Mouse (Mus musculus): ENCODE data around the gene Ppp6r2.

- TF ChIP-seq CTCF (conservative IDR thresholded peaks at IDR 0.05 in 1 of 2, IDR thresholded peaks at IDR 0.05 in 1 of 2; ENCODE audit: low read depth in 2 of 2, low read length in 2 of 2) (no peak), JUN (IDR thresholded peaks at IDR 0.05; ENCODE audit: insufficient read depth, low read depth, low read length) (no peak), POLR2A (IDR thresholded peaks at IDR 0.05; ENCODE audit: low read depth, low read length) (no peak), HCFC1 (IDR thresholded peaks at IDR 0.05; ENCODE audit: low read depth, low read length) (no peak), UBTF (IDR thresholded peaks at IDR 0.05; ENCODE audit: low read depth, low read length) (no peak)
Observed at GRCm38 (mm10) chr15:89300180-89300579, 88.8 kb downstream of the Ppp6r2 start.
